Mouse (Mus musculus): ENCODE results near the gene Hspb3. TPM values are rescaled to one million over a fixed set of nuclear protein-coding genes. Genes with fewer than 3 reads are reported as not detected.

Gene Hspb3
- total and polyA plus RNA-seq, 2 experiments from 2014 or later = 43.7 to 50.5 TPM

- peak overlapping the region; percentile 77 for H3K4me2 ChIP-seq (ENCODE audit: low read depth, low read length)
- 46% methylated on average over 24 of the region's 24 CpGs for WGBS
- H3K4me3 ChIP-seq (ENCODE audit: low read depth, low read length) = peak overlapping the region; percentile 77
- H3K9ac ChIP-seq (replicated peaks; ENCODE audit: low read depth, low read length) = peak overlapping the region; percentile 78
- H3K27ac ChIP-seq (ENCODE audit: low read depth) = peak overlapping the region; percentile 73
- no peak for ATAC-seq (ENCODE audit: insufficient read depth, low read depth)
- no peaks in the 10 kb centered on the region for H3K36me3 ChIP-seq (replicated peaks; ENCODE audit: control insufficient read depth, insufficient read depth, low read length)
- peaks cover 37% of the 10 kb centered on the region for H3K4me1 ChIP-seq (ENCODE audit: control insufficient read depth, insufficient read depth)
- no peaks in the 10 kb centered on the region for H3K27me3 ChIP-seq (ENCODE audit: control insufficient read depth, insufficient read depth, low read length)
- no peak for TF ChIP-seq CTCF (IDR thresholded peaks at IDR 0.05; ENCODE audit: low read depth)
- no peak for TF ChIP-seq EP300 (IDR thresholded peaks at IDR 0.05; ENCODE audit: low read depth)
- no peak for DNase-seq (ENCODE audit: low spot score)
- no peaks in the 10 kb centered on the region for H3K9me3 ChIP-seq (replicated peaks; ENCODE audit: control insufficient read depth, low read length)
Measured at GRCm38 (mm10) chr13:113616751-113617337, 46.6 kb downstream of the Hspb3 start.

- no peak for ATAC-seq (ENCODE audit: insufficient read depth, low read depth)
- Histone ChIP-seq H3K9me3 (replicated peaks; ENCODE audit: control insufficient read depth, low read length) (no peaks in the 10 kb centered on the region), H3K4me1 (ENCODE audit: control insufficient read depth, insufficient read depth) (peaks cover 44% of the 10 kb centered on the region), H3K27me3 (ENCODE audit: control insufficient read depth, insufficient read depth, low read length) (no peaks in the 10 kb centered on the region), H3K27ac (ENCODE audit: low read depth) (peak overlapping the region; percentile 73), H3K4me3 (ENCODE audit: low read depth, low read length) (peak overlapping the region; percentile 77), H3K36me3 (replicated peaks; ENCODE audit: control insufficient read depth, insufficient read depth, low read length) (no peaks in the 10 kb centered on the region), H3K9ac (replicated peaks; ENCODE audit: low read depth, low read length) (peak overlapping the region; percentile 78), H3K4me2 (ENCODE audit: low read depth, low read length) (peak overlapping the region; percentile 77)
- 3% methylated on average over 8 of the region's 8 CpGs for WGBS
- DNase-seq (ENCODE audit: low spot score) = no peak
- TF ChIP-seq EP300 (IDR thresholded peaks at IDR 0.05; ENCODE audit: low read depth) (no peak), CTCF (IDR thresholded peaks at IDR 0.05; ENCODE audit: low read depth) (no peak)
Measured at GRCm38 (mm10) chr13:113615971-113616671, 47.4 kb downstream of the Hspb3 start.

- no peak for ATAC-seq (ENCODE audit: insufficient read depth, low read depth)
- no peaks in the 10 kb centered on the region for H3K27me3 ChIP-seq (ENCODE audit: control insufficient read depth, insufficient read depth, low read length)
- no peaks in the 10 kb centered on the region for H3K36me3 ChIP-seq (replicated peaks; ENCODE audit: control insufficient read depth, insufficient read depth, low read length)
- peak; percentile 53 for DNase-seq (ENCODE audit: low spot score)
- peak overlapping the region; percentile 77 for H3K4me2 ChIP-seq (ENCODE audit: low read depth, low read length)
- WGBS = 0% methylated on average over 10 of the region's 10 CpGs
- peak overlapping the region; percentile 73 for H3K27ac ChIP-seq (ENCODE audit: low read depth)
- no peaks in the 10 kb centered on the region for H3K9me3 ChIP-seq (replicated peaks; ENCODE audit: control insufficient read depth, low read length)
- H3K9ac ChIP-seq (replicated peaks; ENCODE audit: low read depth, low read length) = peak overlapping the region; percentile 78
- H3K4me1 ChIP-seq (ENCODE audit: control insufficient read depth, insufficient read depth) = peaks cover 50% of the 10 kb centered on the region
- TF ChIP-seq CTCF (IDR thresholded peaks at IDR 0.05; ENCODE audit: low read depth) (no peak), EP300 (IDR thresholded peaks at IDR 0.05; ENCODE audit: low read depth) (no peak)
- H3K4me3 ChIP-seq (ENCODE audit: low read depth, low read length) = peak overlapping the region; percentile 77
Measured at GRCm38 (mm10) chr13:113615546-113615941, 47.9 kb downstream of the Hspb3 start.

DNA sequence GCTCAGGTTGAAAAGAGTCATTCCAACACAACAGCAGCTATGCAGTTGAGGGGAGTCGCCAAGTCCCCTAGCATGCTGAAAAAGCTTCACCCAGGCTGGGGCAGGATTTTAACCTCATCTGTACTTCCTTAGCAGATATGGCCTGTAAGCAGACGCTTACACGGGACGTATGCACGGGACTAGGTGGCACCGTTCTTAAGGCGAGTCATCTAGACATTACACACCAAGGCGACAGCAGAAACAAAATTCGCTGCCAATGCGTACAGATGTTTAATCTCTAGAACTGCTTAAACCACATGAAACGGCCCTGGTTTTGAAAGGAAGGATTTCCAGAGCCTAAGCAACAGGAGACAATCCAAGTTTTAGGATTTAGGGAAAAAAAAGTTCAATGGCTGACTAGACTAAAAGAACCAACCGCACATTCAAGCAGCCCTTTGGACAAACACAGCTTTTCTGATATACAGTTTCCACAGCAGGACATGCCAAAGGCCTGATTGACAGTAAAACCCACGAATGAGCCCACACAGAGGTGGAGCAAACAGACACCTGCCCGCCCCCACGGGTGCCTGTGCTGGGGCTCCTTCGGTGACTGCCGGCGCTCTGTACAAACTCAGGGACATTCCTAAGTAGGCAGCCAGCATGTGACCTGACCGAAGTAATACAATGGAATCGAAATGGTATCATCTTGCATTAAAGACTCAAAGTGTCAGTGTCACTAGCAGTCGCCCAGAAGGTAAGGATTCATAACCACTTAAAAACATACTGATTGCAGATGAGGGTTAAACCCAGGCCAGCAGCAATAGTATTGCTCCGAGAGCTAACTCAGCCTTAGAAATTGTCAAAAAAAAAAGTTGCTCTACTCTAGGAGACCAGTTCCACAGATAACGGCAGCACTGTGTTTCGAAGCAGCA is 48.6 kb downstream of the Hspb3 start:
- Histone ChIP-seq H3K27ac (ENCODE audit: low read depth) (peak overlapping the region; percentile 73), H3K4me2 (ENCODE audit: low read depth, low read length) (peak overlapping the region; percentile 77), H3K4me1 (ENCODE audit: control insufficient read depth, insufficient read depth) (peaks cover 56% of the 10 kb centered on the region), H3K9ac (replicated peaks; ENCODE audit: low read depth, low read length) (peak overlapping the region; percentile 78), H3K9me3 (replicated peaks; ENCODE audit: control insufficient read depth, low read length) (no peaks in the 10 kb centered on the region), H3K27me3 (ENCODE audit: control insufficient read depth, insufficient read depth, low read length) (no peaks in the 10 kb centered on the region), H3K36me3 (replicated peaks; ENCODE audit: control insufficient read depth, insufficient read depth, low read length) (no peaks in the 10 kb centered on the region), H3K4me3 (ENCODE audit: low read depth, low read length) (peak overlapping the region; percentile 77)
- TF ChIP-seq EP300 (IDR thresholded peaks at IDR 0.05; ENCODE audit: low read depth) (no peak), CTCF (IDR thresholded peaks at IDR 0.05; ENCODE audit: low read depth) (no peak)
- DNase-seq (ENCODE audit: low spot score) (peak; percentile 86), ATAC-seq (ENCODE audit: insufficient read depth, low read depth) (peak; percentile 72)
- 4% methylated on average over 24 of the region's 24 CpGs for whole genome bisulfite sequencing

DNA sequence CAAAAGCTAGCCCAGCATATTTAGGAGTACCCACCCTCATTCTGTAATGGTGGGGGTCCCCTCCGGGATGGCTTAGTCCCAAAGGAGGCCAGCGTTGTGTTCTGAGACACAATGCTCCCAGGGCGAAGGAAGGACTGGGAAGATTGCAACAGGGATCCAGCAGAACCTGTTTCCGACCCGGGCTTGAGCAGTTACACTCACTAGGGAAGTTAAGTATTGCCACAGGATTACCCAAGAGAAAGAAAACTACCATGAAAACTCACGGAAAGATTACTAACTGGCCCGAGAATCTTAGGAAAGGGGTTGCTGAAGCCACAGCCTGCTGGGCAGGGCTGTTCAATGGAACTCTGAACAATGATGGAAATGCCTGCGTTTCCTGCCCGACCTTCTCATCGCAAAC is 49.6 kb downstream of the Hspb3 start:
- TF ChIP-seq CTCF (IDR thresholded peaks at IDR 0.05; ENCODE audit: low read depth) = no peak
- Histone ChIP-seq H3K4me3 (ENCODE audit: low read depth, low read length) (peak overlapping the region; percentile 77), H3K9me3 (replicated peaks; ENCODE audit: control insufficient read depth, low read length) (no peaks in the 10 kb centered on the region), H3K9ac (replicated peaks; ENCODE audit: low read depth, low read length) (peak overlapping the region; percentile 22), H3K4me2 (ENCODE audit: low read depth, low read length) (peak overlapping the region; percentile 77), H3K27me3 (ENCODE audit: control insufficient read depth, insufficient read depth, low read length) (no peaks in the 10 kb centered on the region), H3K4me1 (ENCODE audit: control insufficient read depth, insufficient read depth) (peaks cover 56% of the 10 kb centered on the region), H3K27ac (ENCODE audit: low read depth) (peak overlapping the region; percentile 22; the same call in 1 of the 2 replicates), H3K36me3 (replicated peaks; ENCODE audit: control insufficient read depth, insufficient read depth, low read length) (no peaks in the 10 kb centered on the region)
- ATAC-seq (ENCODE audit: insufficient read depth, low read depth) (no peak), DNase-seq (ENCODE audit: low spot score) (no peak)
- 42% methylated on average over 10 of the region's 10 CpGs for WGBS
